Comparison of ENCODE assay signal across 12 mouse cellular contexts in the genomic region with DNA sequence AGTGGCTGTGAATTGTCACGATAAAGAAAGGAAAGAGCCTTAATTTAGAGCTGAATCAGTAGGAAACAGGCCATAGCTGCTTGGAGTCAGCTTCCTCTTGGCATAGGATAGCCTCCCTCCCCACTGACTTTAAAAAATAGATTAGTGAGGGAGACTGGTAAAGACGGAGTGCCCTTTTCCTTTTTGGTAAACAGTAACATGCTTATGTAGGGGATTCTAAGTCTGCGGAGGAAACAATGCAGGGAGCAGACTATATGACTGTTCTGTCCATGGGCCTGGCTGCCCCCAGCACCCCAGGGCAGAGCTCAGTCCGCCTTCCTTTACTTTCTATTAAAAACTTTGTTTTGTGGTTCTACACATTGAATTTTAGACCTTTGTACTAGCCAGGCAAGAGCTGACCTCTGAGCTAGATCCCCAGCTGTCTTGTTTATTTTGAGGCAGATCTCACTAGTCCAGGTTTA. TPM values are rescaled to one million over a fixed set of nuclear protein-coding genes. Genes with fewer than 3 reads are reported as not detected.
DNase-seq lines count a peak whose midpoint lies in the region; ATAC-seq and TF ChIP-seq lines count a peak whose summit lies in the region.
"Had no signal": no experiment of that assay in that cellular context is flagged by ENCODE, and none has a peak within 500 bp of the region (broad histone marks: within the 10 kb centered on the region; RNA-seq: fewer than 3 reads in every experiment).

No protein-coding gene starts in this region.

- H3K27ac ChIP-seq in liver, adult 2 months (replicated peaks; ENCODE audit: insufficient read depth, low read depth, low read length): peak overlapping the region; percentile 76
- H3K27ac ChIP-seq in heart, embryonic 11.5 days (ENCODE audit: low read depth, low read length): peak overlapping the region; percentile 60
- H3K27ac ChIP-seq in kidney, embryonic 14.5 days (ENCODE audit: low read depth, low read length): peak overlapping the region; percentile 37; the same call in 1 of the 2 replicates
- peak overlapping the region; percentile 99 for H3K27ac ChIP-seq in macrophage
- H3K27ac ChIP-seq: embryonic facial prominence, embryonic 13.5 days; neural tube, embryonic 12.5 days had no signal

- H3K4me1 ChIP-seq in liver, adult 2 months (ENCODE audit: control insufficient read depth, insufficient read depth, low read length): peaks cover 40% of the 10 kb centered on the region
- H3K4me1 ChIP-seq in heart, embryonic 11.5 days (ENCODE audit: control insufficient read depth, insufficient read depth, low read length): peaks cover 7% of the 10 kb centered on the region
- no peaks in the 10 kb centered on the region; the same call in 1 of the 2 replicates for H3K4me1 ChIP-seq in kidney, embryonic 14.5 days (ENCODE audit: control insufficient read depth, insufficient read depth, low read length)
- H3K4me1 ChIP-seq: neural tube, embryonic 12.5 days had no signal

- 0 out of 2 replicates have a peak, but pooled peaks have one; percentile 50 for ATAC-seq in heart, embryonic 11.5 days (replicated peaks; ENCODE audit: insufficient number of reproducible peaks, low FRiP score, low TSS enrichment)
- ATAC-seq in kidney, embryonic 14.5 days (ENCODE audit: low FRiP score, low TSS enrichment): no peak
- ATAC-seq: inflammation-experienced regulatory T-cells, adult 6 months had no signal

- peak; percentile 95 for DNase-seq in liver, adult 2 months (ENCODE audit: extremely low read depth, low read depth, low spot score)
- DNase-seq in liver: no peak
- no peak for DNase-seq in right cerebral cortex, postnatal 25 days
- DNase-seq in cerebellum, adult 18-20 months: no peak
- no peak for DNase-seq in embryo, embryonic 9.5 days (ENCODE audit: extremely low spot score)
- DNase-seq: right cerebral cortex, postnatal 4 days had no signal

- peaks cover 9% of the 10 kb centered on the region for H3K36me3 ChIP-seq in liver, adult 2 months (ENCODE audit: control insufficient read depth, insufficient read depth, low read length)
- H3K36me3 ChIP-seq in heart, embryonic 11.5 days (ENCODE audit: control insufficient read depth, insufficient read depth, low read length): peaks cover 16% of the 10 kb centered on the region
- peaks cover 73% of the 10 kb centered on the region for H3K36me3 ChIP-seq in kidney, embryonic 14.5 days (ENCODE audit: control insufficient read depth, insufficient read depth, low read length)
- peaks cover 32% of the 10 kb centered on the region for H3K36me3 ChIP-seq in macrophage (ENCODE audit: inconsistent target)

- H3K9ac ChIP-seq in liver, adult 2 months (ENCODE audit: low read depth, low read length): peak overlapping the region; percentile 42
- no peak overlapping the region for H3K9ac ChIP-seq in heart, embryonic 11.5 days (ENCODE audit: low read depth, low read length)
- no peak overlapping the region for H3K9ac ChIP-seq in kidney, embryonic 14.5 days (ENCODE audit: low read depth, low read length)
- H3K9ac ChIP-seq: embryonic facial prominence, embryonic 13.5 days; neural tube, embryonic 12.5 days had no signal

- H3K9me3 ChIP-seq in heart, embryonic 11.5 days (replicated peaks; ENCODE audit: control insufficient read depth, low read length): no peaks in the 10 kb centered on the region
- no peaks in the 10 kb centered on the region for H3K9me3 ChIP-seq in kidney, embryonic 14.5 days (ENCODE audit: control insufficient read depth, low read length)
- H3K9me3 ChIP-seq: neural tube, embryonic 12.5 days had no signal

- TF ChIP-seq CTCF in liver, adult 2 months (IDR thresholded peaks at IDR 0.05; ENCODE audit: low read depth, low read length): no peak

- TF ChIP-seq POLR2A in liver, adult 2 months (IDR thresholded peaks at IDR 0.05; ENCODE audit: extremely low read depth, insufficient read depth, low read length): no peak

- WGBS in liver, adult 2 months: 8% methylated on average over 4 of the region's 4 CpGs
- WGBS in heart, embryonic 11.5 days (ENCODE audit: insufficient replicate concordance): 66% methylated on average over 4 of the region's 4 CpGs
- 81% methylated on average over 4 of the region's 4 CpGs for WGBS in kidney, embryonic 14.5 days
- WGBS in macrophage (ENCODE audit: missing documents): 16% methylated on average over 4 of the region's 4 CpGs

- no peak overlapping the region for H3K4me3 ChIP-seq in liver, adult 2 months (ENCODE audit: insufficient read depth, low read depth, low read length)
- no peak overlapping the region for H3K4me3 ChIP-seq in heart, embryonic 11.5 days (ENCODE audit: low read depth, low read length)
- H3K4me3 ChIP-seq in kidney, embryonic 14.5 days (ENCODE audit: low read length): no peak overlapping the region
- H3K4me3 ChIP-seq in macrophage (ENCODE audit: inconsistent target): no peak overlapping the region
- H3K4me3 ChIP-seq: embryonic facial prominence, embryonic 13.5 days; neural tube, embryonic 12.5 days had no signal

- no peaks in the 10 kb centered on the region for H3K27me3 ChIP-seq in liver, adult 2 months (ENCODE audit: control insufficient read depth, insufficient read depth, low read length)
- no peaks in the 10 kb centered on the region for H3K27me3 ChIP-seq in heart, embryonic 11.5 days (ENCODE audit: control insufficient read depth, insufficient read depth, low read length)
- no peaks in the 10 kb centered on the region for H3K27me3 ChIP-seq in kidney, embryonic 14.5 days (ENCODE audit: control insufficient read depth, insufficient read depth, low read length)
- H3K27me3 ChIP-seq: embryonic facial prominence, embryonic 13.5 days; neural tube, embryonic 12.5 days had no signal

- no peaks in the 10 kb centered on the region for H3K79me2 ChIP-seq in liver, adult 2 months (ENCODE audit: control insufficient read depth, insufficient read depth, low read length)
- H3K79me2 ChIP-seq in macrophage (ENCODE audit: inconsistent target): peaks cover 18% of the 10 kb centered on the region

- H3K4me2 ChIP-seq in heart, embryonic 11.5 days: no peak overlapping the region
- no peak overlapping the region for H3K4me2 ChIP-seq in kidney, embryonic 14.5 days (replicated peaks; ENCODE audit: low read depth, low read length)
- H3K4me2 ChIP-seq: embryonic facial prominence, embryonic 13.5 days; neural tube, embryonic 12.5 days had no signal

RNA-seq across cellular contexts. Expression of gene Rcbtb2, which starts 56.4 kb away (rescaled TPM):
- total RNA-seq in liver, adult 2 months (2014; rRNA removed): 30.3 and 32.6 TPM in 2 replicates
- polyA plus RNA-seq in liver, adult 2 months (2012; rRNA removed): 26.0 and 28.0 TPM in 2 replicates
- polyA plus RNA-seq in heart, embryonic 11.5 days (2014; fragmentation: Nextera tagmentation; extraction: Ambion mirVana): 71.4 and 74.7 TPM in 2 replicates
- 116 and 136 TPM in 2 replicates for polyA plus RNA-seq in kidney, embryonic 14.5 days (2014; fragmentation: Nextera tagmentation; extraction: Ambion mirVana)
- total RNA-seq in macrophage (2018; cell fraction: chromatin; rRNA removed): 100 to 1,000 TPM in 9 of 26 experiments, 10 to 100 TPM in 17; 10.1 to 399 (median 78.4) TPM
- 100 to 1,000 TPM in 13 of 26 experiments, 10 to 100 TPM in 13; 30.9 to 230 (median 97.0) TPM for total RNA-seq in macrophage (2018; cell fraction: cytosol; rRNA removed)
- 100 to 1,000 TPM in 8 of 26 experiments, 10 to 100 TPM in 18; 16.4 to 314 (median 54.6) TPM for total RNA-seq in macrophage (2018; cell fraction: nucleus; rRNA removed)
- polyA plus RNA-seq in macrophage (2018): 214 to 549 TPM (median 282 TPM) in 3 replicates

RNA-seq across cellular contexts. Expression of gene Lpar6, which starts 58.4 kb away (rescaled TPM):
- total RNA-seq in liver, adult 2 months (2014; rRNA removed): 11.2 and 12.4 TPM in 2 replicates
- 2.7 and 3.1 TPM in 2 replicates for polyA plus RNA-seq in liver, adult 2 months (2012; rRNA removed)
- 8.8 and 10.5 TPM in 2 replicates for polyA plus RNA-seq in heart, embryonic 11.5 days (2014; fragmentation: Nextera tagmentation; extraction: Ambion mirVana)
- polyA plus RNA-seq in kidney, embryonic 14.5 days (2014; fragmentation: Nextera tagmentation; extraction: Ambion mirVana): 15.5 and 15.7 TPM in 2 replicates
- 100 to 1,000 TPM in 1 of 26 experiments, 10 to 100 TPM in 17, 1 to 10 TPM in 8; 2.1 to 123 (median 25.2) TPM for total RNA-seq in macrophage (2018; cell fraction: chromatin; rRNA removed)
- 10 to 100 TPM in 13 of 26 experiments, 1 to 10 TPM in 12, under 1 TPM in 1; 0.91 to 37.2 (median 9.2) TPM for total RNA-seq in macrophage (2018; cell fraction: cytosol; rRNA removed)
- total RNA-seq in macrophage (2018; cell fraction: nucleus; rRNA removed): 100 to 1,000 TPM in 6 of 26 experiments, 10 to 100 TPM in 14, 1 to 10 TPM in 6; 2.7 to 224 (median 41.1) TPM
- 25.3 to 29.9 TPM (median 28.8 TPM) in 3 replicates for polyA plus RNA-seq in macrophage (2018)

Comparison
In these comparisons a context has a peak if more than half of its experiments do, and no peak if none do; other contexts are left out.
1. H3K27ac ChIP-seq: peak in every context shown above with its lines; median percentile 99 in macrophage; 76 in liver, adult 2 months; 60 in heart, embryonic 11.5 days; 37 in kidney, embryonic 14.5 days.